Mouse (Mus musculus): ENCODE measurements around the gene Tpbg.

GRCm38 (mm10) chr9:85872908-85873307, 30.7 kb downstream of the Tpbg start:
- TF ChIP-seq CTCF (IDR thresholded peaks at IDR 0.05): peak; percentile 20; the same call in 1 of the 2 replicates
- no peak for TF ChIP-seq EP300 (IDR thresholded peaks at IDR 0.05)

Measured in lung, postnatal 0 days (tissue).